Mouse (Mus musculus): Measurements from ENCODE around the gene Nabp2. TPM values are rescaled to one million over a fixed set of nuclear protein-coding genes. Genes with fewer than 3 reads are reported as not detected.

Nabp2 gene
- total and polyA plus RNA-seq, 3 experiments, result 40.3 to 123 (median 43.7) TPM

DNA sequence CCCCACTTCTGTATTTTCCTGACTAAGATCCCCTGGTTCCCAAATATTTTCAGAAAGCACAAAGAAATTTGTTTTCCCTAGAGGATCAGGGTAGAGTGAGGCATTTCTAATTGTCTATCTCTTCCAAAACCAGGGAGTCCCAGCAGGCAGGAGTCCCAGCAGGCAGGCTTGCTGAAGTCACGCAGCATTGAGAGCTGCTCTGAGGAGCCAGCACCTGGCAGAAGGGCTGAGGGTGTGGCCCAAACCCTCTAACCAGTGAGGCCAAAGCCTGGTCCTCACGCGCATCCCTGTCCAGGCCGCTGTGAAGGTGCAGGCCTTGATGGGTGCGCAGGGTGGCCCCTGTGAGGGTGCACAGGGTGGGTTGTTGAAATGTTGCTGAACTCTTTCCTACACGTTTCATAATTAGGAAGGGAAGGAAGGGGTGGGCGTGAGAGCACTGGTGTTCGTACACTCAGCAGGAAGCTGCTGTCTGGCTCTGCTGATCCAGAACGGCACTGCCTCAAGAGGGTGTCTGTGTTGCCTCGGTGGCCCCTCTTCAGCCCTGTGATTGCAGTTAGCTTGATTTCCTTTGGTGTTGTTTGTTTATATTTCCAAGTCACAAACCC is 27.5 kb upstream of the Nabp2 start:
- no peaks in the 10 kb centered on the region for H3K9me3 ChIP-seq (replicated peaks; ENCODE audit: low read length)
- no peak overlapping the region for H3K9ac ChIP-seq (ENCODE audit: insufficient read depth, low read depth)
- H3K36me3 ChIP-seq (replicated peaks in 1 of 2; ENCODE audit: control insufficient read depth in 1 of 2, insufficient read depth in 1 of 2, low read length in 1 of 2), result peaks cover 51 to 84% of the 10 kb centered on the region in 2 experiments
- TF ChIP-seq HCFC1 (IDR thresholded peaks at IDR 0.05; ENCODE audit: low read depth, low read length) (no peak), ZMIZ1 (IDR thresholded peaks at IDR 0.05; ENCODE audit: low read depth, low read length) (no peak), CTCF (conservative IDR thresholded peaks at IDR 0.05 in 1 of 2, IDR thresholded peaks at IDR 0.05 in 1 of 2; ENCODE audit: low read depth in 2 of 2, low read length in 2 of 2) (no peak), NRF1 (IDR thresholded peaks at IDR 0.05; ENCODE audit: low read depth, low read length) (no peak), POLR2AphosphoS2 (IDR thresholded peaks at IDR 0.05; ENCODE audit: low read depth, low read length) (no peak), ZC3H11A (IDR thresholded peaks at IDR 0.05; ENCODE audit: low read depth, low read length) (no peak)
- H3K79me2 ChIP-seq (replicated peaks; ENCODE audit: control insufficient read depth, extremely low read depth, insufficient read depth, poor library complexity, severe bottlenecking), result no peaks in the 10 kb centered on the region
- no peak overlapping the region for H3K4me2 ChIP-seq (ENCODE audit: insufficient read depth, low read depth, poor library complexity, severe bottlenecking)
- in situ Hi-C loops (cut with MboI; ENCODE audit: low pct_ligation_motif_present, low pct_unique_long_range_greater_than_20kb, low sequenced_read_pairs) (no loop called here), dilution Hi-C loops (cut with MboI; ENCODE audit: extremely low pct_ligation_motif_present, extremely low pct_unique_long_range_greater_than_20kb, low sequenced_read_pairs) (no loop called here)
- H3K27me3 ChIP-seq (replicated peaks), result no peaks in the 10 kb centered on the region
- peaks cover 5 to 32% of the 10 kb centered on the region in 2 experiments for H3K4me1 ChIP-seq (ENCODE audit: control insufficient read depth in 1 of 2, insufficient read depth in 2 of 2)
- H3K4me3 ChIP-seq (replicated peaks in 1 of 3; ENCODE audit: low read depth in 2 of 3, low read length in 2 of 3, poor library complexity in 1 of 3), result no peak overlapping the region
- no peak overlapping the region for H3K27ac ChIP-seq (ENCODE audit: insufficient read depth, low read depth)
- peak; percentile 35 for DNase-seq (ENCODE audit: extremely low read depth)

GRCm38 (mm10) chr10:128436376-128436775 is 25.1 kb upstream of the Nabp2 start:
- Histone ChIP-seq H3K4me2 (ENCODE audit: insufficient read depth, low read depth, poor library complexity, severe bottlenecking) (no peak overlapping the region), H3K9ac (ENCODE audit: insufficient read depth, low read depth) (no peak overlapping the region), H3K9me3 (replicated peaks; ENCODE audit: low read length) (no peaks in the 10 kb centered on the region), H3K4me1 (ENCODE audit: control insufficient read depth in 1 of 2, insufficient read depth in 2 of 2) (peaks cover 5 to 38% of the 10 kb centered on the region in 2 experiments), H3K27ac (ENCODE audit: insufficient read depth, low read depth) (no peak overlapping the region), H3K27me3 (replicated peaks) (no peaks in the 10 kb centered on the region), H3K36me3 (replicated peaks in 1 of 2; ENCODE audit: control insufficient read depth in 1 of 2, insufficient read depth in 1 of 2, low read length in 1 of 2) (peaks cover 54 to 86% of the 10 kb centered on the region in 2 experiments), H3K79me2 (replicated peaks; ENCODE audit: control insufficient read depth, extremely low read depth, insufficient read depth, poor library complexity, severe bottlenecking) (no peaks in the 10 kb centered on the region), H3K4me3 (replicated peaks in 1 of 3; ENCODE audit: low read depth in 2 of 3, low read length in 2 of 3, poor library complexity in 1 of 3) (no peak overlapping the region)
- TF ChIP-seq MXI1 (IDR thresholded peaks at IDR 0.05; ENCODE audit: low read depth, low read length), result no peak
- no peak for TF ChIP-seq ZMIZ1 (IDR thresholded peaks at IDR 0.05; ENCODE audit: low read depth, low read length)
- TF ChIP-seq BHLHE40 (IDR thresholded peaks at IDR 0.05; ENCODE audit: low read depth, low read length), result no peak
- TF ChIP-seq MEF2A (IDR thresholded peaks at IDR 0.05; ENCODE audit: borderline replicate concordance, low read depth, low read length), result no peak
- TF ChIP-seq IRF4 (IDR thresholded peaks at IDR 0.05; ENCODE audit: low read depth, low read length), result no peak
- no peak for TF ChIP-seq USF2 (conservative IDR thresholded peaks at IDR 0.05; ENCODE audit: low read depth, low read length)
- TF ChIP-seq JUND (conservative IDR thresholded peaks at IDR 0.05; ENCODE audit: low read depth, low read length), result no peak
- TF ChIP-seq NRF1 (IDR thresholded peaks at IDR 0.05; ENCODE audit: low read depth, low read length), result no peak
- TF ChIP-seq RAD21 (IDR thresholded peaks at IDR 0.05; ENCODE audit: low read depth, low read length), result no peak
- TF ChIP-seq ELF1 (IDR thresholded peaks at IDR 0.05; ENCODE audit: low read depth, low read length), result no peak
- TF ChIP-seq MAZ (IDR thresholded peaks at IDR 0.05; ENCODE audit: low read depth, low read length), result no peak
- no peak for TF ChIP-seq TBP (conservative IDR thresholded peaks at IDR 0.05; ENCODE audit: low read depth, low read length)
- no peak for TF ChIP-seq MAFK (IDR thresholded peaks at IDR 0.05; ENCODE audit: insufficient replicate concordance, low read length)
- TF ChIP-seq ZKSCAN1 (IDR thresholded peaks at IDR 0.05; ENCODE audit: borderline replicate concordance, low read depth, low read length), result no peak
- TF ChIP-seq EP300 (IDR thresholded peaks at IDR 0.05; ENCODE audit: low read length), result no peak
- TF ChIP-seq USF1 (IDR thresholded peaks at IDR 0.05; ENCODE audit: low read depth, low read length), result no peak
- no peak for TF ChIP-seq CHD2 (IDR thresholded peaks at IDR 0.05; ENCODE audit: low read length)
- TF ChIP-seq SIN3A (IDR thresholded peaks at IDR 0.05; ENCODE audit: low read length), result no peak
- no peak for DNase-seq (ENCODE audit: extremely low read depth)
- in situ Hi-C loops (cut with MboI; ENCODE audit: low pct_ligation_motif_present, low pct_unique_long_range_greater_than_20kb, low sequenced_read_pairs), result no loop called here
- dilution Hi-C loops (cut with MboI; ENCODE audit: extremely low pct_ligation_motif_present, extremely low pct_unique_long_range_greater_than_20kb, low sequenced_read_pairs), result no loop called here
